ENCODE assay signal across 8 mouse cellular contexts in genomic region chr4:135595943-135596342, GRCm38 (mm10). TPM values are rescaled to one million over a fixed set of nuclear protein-coding genes. Genes with fewer than 3 reads are reported as not detected.
DNase-seq lines count a peak whose midpoint lies in the region; ATAC-seq and TF ChIP-seq lines count a peak whose summit lies in the region.

No protein-coding gene starts in this region.

- H3K9me3 ChIP-seq in heart, embryonic 11.5 days (replicated peaks; ENCODE audit: control insufficient read depth, low read length), result 0 out of 2 replicates have a peak, but pooled peaks cover 4% of the 10 kb centered on the region

- H3K79me2 ChIP-seq in heart, adult 2 months (replicated peaks; ENCODE audit: control insufficient read depth, insufficient read depth, low read length), result no peaks in the 10 kb centered on the region

- no peaks in the 10 kb centered on the region for H3K36me3 ChIP-seq in heart, embryonic 11.5 days (ENCODE audit: control insufficient read depth, insufficient read depth, low read length)
- H3K36me3 ChIP-seq in heart, adult 2 months (ENCODE audit: control insufficient read depth, insufficient read depth, low read length), result no peaks in the 10 kb centered on the region

- no peak for TF ChIP-seq POLR2A in heart, adult 2 months (IDR thresholded peaks at IDR 0.05; ENCODE audit: insufficient read depth, low read depth, low read length)

- H3K4me3 ChIP-seq in heart, embryonic 11.5 days (ENCODE audit: low read depth, low read length), result no peak overlapping the region
- no peak overlapping the region for H3K4me3 ChIP-seq in heart, adult 2 months

- no peak overlapping the region for H3K9ac ChIP-seq in heart, embryonic 11.5 days (ENCODE audit: low read depth, low read length)
- no peak overlapping the region for H3K9ac ChIP-seq in heart, adult 2 months (ENCODE audit: low read depth, low read length)

- TF ChIP-seq EP300 in heart, adult 2 months (IDR thresholded peaks at IDR 0.05; ENCODE audit: insufficient read depth, low read depth, low read length), result no peak

- no peak for TF ChIP-seq CTCF in heart, adult 2 months (IDR thresholded peaks at IDR 0.05)

- 67% methylated on average over 5 of the region's 5 CpGs for WGBS in heart, embryonic 11.5 days (ENCODE audit: insufficient replicate concordance)
- 49% methylated on average over 5 of the region's 5 CpGs for WGBS in heart, adult 2 months

- no peak overlapping the region for H3K27ac ChIP-seq in heart, embryonic 11.5 days (ENCODE audit: low read depth, low read length)
- H3K27ac ChIP-seq in heart, adult 2 months, result no peak overlapping the region

- H3K4me2 ChIP-seq in heart, embryonic 11.5 days, result no peak overlapping the region

- ATAC-seq in heart, embryonic 11.5 days (replicated peaks; ENCODE audit: insufficient number of reproducible peaks, low FRiP score, low TSS enrichment), result no peak

- no peaks in the 10 kb centered on the region for H3K27me3 ChIP-seq in heart, embryonic 11.5 days (ENCODE audit: control insufficient read depth, insufficient read depth, low read length)
- H3K27me3 ChIP-seq in heart, adult 2 months (ENCODE audit: control insufficient read depth, insufficient read depth, low read length), result no peaks in the 10 kb centered on the region

- intact Hi-C loops in heart, adult 2 months (cut with DNase I), result no loop called here

- no peaks in the 10 kb centered on the region for H3K4me1 ChIP-seq in heart, embryonic 11.5 days (ENCODE audit: control insufficient read depth, insufficient read depth, low read length)
- H3K4me1 ChIP-seq in heart, adult 2 months (ENCODE audit: control insufficient read depth, insufficient read depth, low read length), result no peaks in the 10 kb centered on the region

- DNase-seq in heart, adult 11 months, result peak; percentile 93
- DNase-seq in ZHBTc4 (ENCODE audit: low read depth, low spot score), result peak; percentile 44
- peak; percentile 36 to 50 for DNase-seq in heart, adult 2 months
- DNase-seq in kidney, postnatal 10 days, result peak; percentile 57
- no peak for DNase-seq in right cerebral cortex, postnatal 14 days
- no peak for DNase-seq in layer of hippocampus, adult 9-11 months
- no peak for DNase-seq in thymus, postnatal 25 days

RNA-seq across cellular contexts. Expression of gene Grhl3, which starts 22.5 kb away (rescaled TPM):
- 5.5 and 6.5 TPM in 2 replicates for polyA plus RNA-seq in heart, embryonic 11.5 days (2014; fragmentation: Nextera tagmentation; extraction: Ambion mirVana)
- under 1 TPM; 0.08 to 0.14 TPM for total RNA-seq in heart, adult 2 months (2021)
- 0.04 TPM in 1 of 2 replicates, not detected in the other for polyA plus RNA-seq in heart, adult 2 months (2012; rRNA removed)

Comparison
In these comparisons a context has a peak if more than half of its experiments do, and no peak if none do; other contexts are left out.
1. DNase-seq: peak in heart, adult 11 months (single experiment), ZHBTc4 (single experiment), heart, adult 2 months (2 of 2) and kidney, postnatal 10 days (single experiment); none in right cerebral cortex, postnatal 14 days (single experiment), layer of hippocampus, adult 9-11 months (single experiment) and thymus, postnatal 25 days (single experiment).